Mouse (Mus musculus): ENCODE measurements around the gene Pom121l2.

- TF ChIP-seq CHD2 (IDR thresholded peaks at IDR 0.05; ENCODE audit: low read depth, low read length) = no peak
- TF ChIP-seq HCFC1 (IDR thresholded peaks at IDR 0.05; ENCODE audit: borderline replicate concordance, insufficient read depth, low read length) = no peak
Observed at GRCm38 (mm10) chr13:22028673-22029460, 47.9 kb downstream of the Pom121l2 start.
